Mouse (Mus musculus) E14TG2a.4 (cell line): Measurements from ENCODE around the gene Ppp2r5c.

Experiments used
- CTCF ChIP-seq: conservative IDR thresholded peaks from 2 replicates; pipeline ENCODE4 v1.5.1; 2014; ENCODE audit warnings: low read length
- NANOG ChIP-seq: IDR thresholded peaks from 2 replicates; pipeline ENCODE4 v1.6.1; 2014; ENCODE audit warnings: borderline replicate concordance, low read length, mixed read lengths
- POU5F1 ChIP-seq: IDR thresholded peaks from 2 replicates; pipeline ENCODE4 v1.6.1; 2014; ENCODE audit warnings: low read length, borderline replicate concordance

GRCm38 (mm10) chr12:110489946-110490701 lies 43.2 kb downstream of the Ppp2r5c start:
- TF ChIP-seq CTCF (peak; percentile 67), NANOG (no peak), POU5F1 (no peak)
